Mouse (Mus musculus): Measurements from ENCODE around the gene Trpm6. TPM values are rescaled to one million over a fixed set of nuclear protein-coding genes. Genes with fewer than 3 reads are reported as not detected.

Trpm6 gene
- total and polyA plus RNA-seq, 3 experiments, result 0.05 to 0.16 (median 0.14) TPM

DNA sequence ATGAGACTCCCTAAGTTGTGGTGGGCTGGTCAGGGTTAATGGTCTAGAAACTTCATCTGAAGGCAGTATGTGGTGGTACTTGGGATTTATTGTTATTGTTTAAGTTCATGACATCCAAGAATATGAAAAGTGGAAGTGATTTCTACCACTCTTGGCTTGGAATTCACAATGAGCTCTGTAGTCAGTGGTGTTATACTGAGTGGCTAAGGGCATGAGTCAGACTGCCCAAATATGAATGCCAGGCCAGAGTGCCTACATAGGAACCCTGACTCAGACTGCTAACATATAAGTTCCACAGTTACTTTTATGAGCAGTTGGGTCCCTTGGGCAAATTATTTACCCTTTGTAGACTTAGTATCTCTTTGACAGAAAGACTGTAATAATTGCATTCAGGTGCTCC is 7.4 kb downstream of the Trpm6 start:
- TF ChIP-seq EP300 (IDR thresholded peaks at IDR 0.05; ENCODE audit: insufficient read depth, low read depth, low read length), result no peak
- no peak for TF ChIP-seq POLR2A (IDR thresholded peaks at IDR 0.05; ENCODE audit: insufficient read depth, low read depth, low read length)
- TF ChIP-seq CTCF (IDR thresholded peaks at IDR 0.05), result no peak
- intact Hi-C loops (cut with DNase I), result no loop called here

GRCm38 (mm10) chr19:18757706-18758105 is 7.9 kb downstream of the Trpm6 start:
- Histone ChIP-seq H3K27me3 (ENCODE audit: control insufficient read depth, insufficient read depth, low read length) (no peaks in the 10 kb centered on the region), H3K27ac (no peak overlapping the region), H3K79me2 (replicated peaks; ENCODE audit: control insufficient read depth, insufficient read depth, low read length) (no peaks in the 10 kb centered on the region), H3K4me3 (no peak overlapping the region), H3K4me1 (ENCODE audit: control insufficient read depth, insufficient read depth, low read length) (no peaks in the 10 kb centered on the region), H3K9ac (ENCODE audit: low read depth, low read length) (no peak overlapping the region), H3K36me3 (ENCODE audit: control insufficient read depth, insufficient read depth, low read length) (no peaks in the 10 kb centered on the region)
- 54% methylated on average over 4 of the region's 4 CpGs for WGBS
- DNase-seq, result no peak
- intact Hi-C loops (cut with DNase I), result no loop called here
- no peak for TF ChIP-seq EP300 (IDR thresholded peaks at IDR 0.05; ENCODE audit: insufficient read depth, low read depth, low read length)

More for the DNA sequence above, 7.4 kb downstream of the Trpm6 start:
- no peaks in the 10 kb centered on the region for H3K79me2 ChIP-seq (replicated peaks; ENCODE audit: control insufficient read depth, insufficient read depth, low read length)
- no peak overlapping the region for H3K4me3 ChIP-seq
- H3K27ac ChIP-seq, result no peak overlapping the region
- H3K27me3 ChIP-seq (ENCODE audit: control insufficient read depth, insufficient read depth, low read length), result no peaks in the 10 kb centered on the region
- DNase-seq, result no peak
- H3K9ac ChIP-seq (ENCODE audit: low read depth, low read length), result no peak overlapping the region
- H3K4me1 ChIP-seq (ENCODE audit: control insufficient read depth, insufficient read depth, low read length), result no peaks in the 10 kb centered on the region
- H3K36me3 ChIP-seq (ENCODE audit: control insufficient read depth, insufficient read depth, low read length), result no peaks in the 10 kb centered on the region

DNA sequence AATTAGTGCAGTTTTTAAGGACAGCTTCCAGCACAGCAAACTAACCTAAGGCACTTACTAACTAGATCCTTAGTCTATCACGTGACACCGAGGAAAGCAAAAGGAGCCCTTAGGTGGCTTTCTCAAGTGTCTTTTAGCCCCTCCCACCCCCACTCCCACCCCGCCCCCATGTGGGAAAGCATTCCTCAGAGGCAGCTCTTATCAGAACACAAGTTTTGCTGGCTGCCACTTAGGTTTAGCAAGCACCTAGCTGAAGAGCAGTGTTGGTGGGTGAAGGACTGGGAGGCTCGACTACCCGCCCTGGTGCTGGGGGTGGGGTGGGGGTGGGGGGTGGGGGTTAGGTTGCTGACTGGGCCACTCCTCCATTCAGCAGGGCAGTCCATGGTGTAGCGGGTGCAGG is 8.5 kb downstream of the Trpm6 start:
- no peak for DNase-seq
- Histone ChIP-seq H3K36me3 (ENCODE audit: control insufficient read depth, insufficient read depth, low read length) (no peaks in the 10 kb centered on the region), H3K79me2 (replicated peaks; ENCODE audit: control insufficient read depth, insufficient read depth, low read length) (no peaks in the 10 kb centered on the region), H3K4me1 (ENCODE audit: control insufficient read depth, insufficient read depth, low read length) (no peaks in the 10 kb centered on the region), H3K4me3 (no peak overlapping the region), H3K27me3 (ENCODE audit: control insufficient read depth, insufficient read depth, low read length) (no peaks in the 10 kb centered on the region), H3K9ac (ENCODE audit: low read depth, low read length) (no peak overlapping the region), H3K27ac (no peak overlapping the region)
- 35% methylated on average over 6 of the region's 6 CpGs for WGBS
- intact Hi-C loops (cut with DNase I), result no loop called here
- no peak for TF ChIP-seq EP300 (IDR thresholded peaks at IDR 0.05; ENCODE audit: insufficient read depth, low read depth, low read length)
- no peak for TF ChIP-seq POLR2A (IDR thresholded peaks at IDR 0.05; ENCODE audit: insufficient read depth, low read depth, low read length)
- no peak for TF ChIP-seq CTCF (IDR thresholded peaks at IDR 0.05)

- Histone ChIP-seq H3K27ac (no peak overlapping the region), H3K9ac (ENCODE audit: low read depth, low read length) (no peak overlapping the region), H3K79me2 (replicated peaks; ENCODE audit: control insufficient read depth, insufficient read depth, low read length) (no peaks in the 10 kb centered on the region), H3K4me1 (ENCODE audit: control insufficient read depth, insufficient read depth, low read length) (no peaks in the 10 kb centered on the region), H3K36me3 (ENCODE audit: control insufficient read depth, insufficient read depth, low read length) (no peaks in the 10 kb centered on the region), H3K4me3 (no peak overlapping the region), H3K27me3 (ENCODE audit: control insufficient read depth, insufficient read depth, low read length) (no peaks in the 10 kb centered on the region)
- DNase-seq, result no peak
- intact Hi-C loops (cut with DNase I), result no loop called here
- TF ChIP-seq POLR2A (IDR thresholded peaks at IDR 0.05; ENCODE audit: insufficient read depth, low read depth, low read length) (no peak), CTCF (IDR thresholded peaks at IDR 0.05) (no peak), EP300 (IDR thresholded peaks at IDR 0.05; ENCODE audit: insufficient read depth, low read depth, low read length) (no peak)
- 40% methylated on average over 9 of the region's 9 CpGs for WGBS
Measured at GRCm38 (mm10) chr19:18758916-18759315, 9.1 kb downstream of the Trpm6 start.

- no peak overlapping the region for H3K9ac ChIP-seq (ENCODE audit: low read depth, low read length)
- no peak overlapping the region for H3K4me3 ChIP-seq
- DNase-seq, result no peak
- intact Hi-C loops (cut with DNase I), result no loop called here
- no peaks in the 10 kb centered on the region for H3K79me2 ChIP-seq (replicated peaks; ENCODE audit: control insufficient read depth, insufficient read depth, low read length)
- H3K4me1 ChIP-seq (ENCODE audit: control insufficient read depth, insufficient read depth, low read length), result no peaks in the 10 kb centered on the region
- WGBS, result 63% methylated on average over 5 of the region's 5 CpGs
- H3K27me3 ChIP-seq (ENCODE audit: control insufficient read depth, insufficient read depth, low read length), result no peaks in the 10 kb centered on the region
- H3K27ac ChIP-seq, result no peak overlapping the region
- H3K36me3 ChIP-seq (ENCODE audit: control insufficient read depth, insufficient read depth, low read length), result no peaks in the 10 kb centered on the region
- no peak for TF ChIP-seq POLR2A (IDR thresholded peaks at IDR 0.05; ENCODE audit: insufficient read depth, low read depth, low read length)
- no peak for TF ChIP-seq CTCF (IDR thresholded peaks at IDR 0.05)
- no peak for TF ChIP-seq EP300 (IDR thresholded peaks at IDR 0.05; ENCODE audit: insufficient read depth, low read depth, low read length)
Measured at GRCm38 (mm10) chr19:18766399-18766798, 16.6 kb downstream of the Trpm6 start.

DNA sequence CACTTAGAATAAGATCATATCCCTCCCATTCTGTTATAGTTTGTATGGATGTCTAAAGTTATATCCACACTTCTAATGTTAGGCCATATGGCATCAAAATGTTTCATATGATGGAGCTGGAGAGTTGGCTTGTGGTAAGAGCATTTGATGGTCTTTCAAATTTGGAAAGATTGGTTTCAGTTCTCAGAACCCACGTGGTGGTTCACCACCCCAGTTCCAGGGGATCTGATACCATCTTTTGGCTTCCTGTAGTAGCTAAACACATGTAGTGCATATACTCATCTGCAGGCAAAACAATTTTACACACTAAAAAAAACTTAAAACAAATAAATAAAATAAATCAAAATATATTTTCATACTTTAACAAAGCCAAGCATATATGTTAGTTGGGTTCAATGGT is 21.3 kb downstream of the Trpm6 start:
- no peaks in the 10 kb centered on the region for H3K36me3 ChIP-seq (ENCODE audit: control insufficient read depth, insufficient read depth, low read length)
- WGBS, result 40% methylated on average over 1 of the region's 1 CpGs
- H3K27me3 ChIP-seq (ENCODE audit: control insufficient read depth, insufficient read depth, low read length), result no peaks in the 10 kb centered on the region
- DNase-seq, result no peak
- no peak overlapping the region for H3K27ac ChIP-seq
- H3K9ac ChIP-seq (ENCODE audit: low read depth, low read length), result no peak overlapping the region
- intact Hi-C loops (cut with DNase I), result no loop called here
- no peak overlapping the region for H3K4me3 ChIP-seq
- TF ChIP-seq EP300 (IDR thresholded peaks at IDR 0.05; ENCODE audit: insufficient read depth, low read depth, low read length) (no peak), POLR2A (IDR thresholded peaks at IDR 0.05; ENCODE audit: insufficient read depth, low read depth, low read length) (no peak), CTCF (IDR thresholded peaks at IDR 0.05) (no peak)
- no peaks in the 10 kb centered on the region for H3K79me2 ChIP-seq (replicated peaks; ENCODE audit: control insufficient read depth, insufficient read depth, low read length)
- no peaks in the 10 kb centered on the region for H3K4me1 ChIP-seq (ENCODE audit: control insufficient read depth, insufficient read depth, low read length)

All from heart, adult 2 months (tissue).